Mouse (Mus musculus): ENCODE data around the gene Col24a1.

- TF ChIP-seq CTCF (IDR thresholded peaks at IDR 0.05; ENCODE audit: low read depth) (no peak), EP300 (IDR thresholded peaks at IDR 0.05; ENCODE audit: low read depth) (no peak)
Observed at GRCm38 (mm10) chr3:145391986-145392659, 99.9 kb downstream of the Col24a1 start.
